Mouse (Mus musculus): Measurements from ENCODE around the gene S100a5. TPM values are rescaled to one million over a fixed set of nuclear protein-coding genes. Genes with fewer than 3 reads are reported as not detected.

S100a5 gene
- polyA plus RNA-seq (2016; fragmentation: Nextera tagmentation; extraction: Ambion mirVana) = not detected in 2 replicates

DNA sequence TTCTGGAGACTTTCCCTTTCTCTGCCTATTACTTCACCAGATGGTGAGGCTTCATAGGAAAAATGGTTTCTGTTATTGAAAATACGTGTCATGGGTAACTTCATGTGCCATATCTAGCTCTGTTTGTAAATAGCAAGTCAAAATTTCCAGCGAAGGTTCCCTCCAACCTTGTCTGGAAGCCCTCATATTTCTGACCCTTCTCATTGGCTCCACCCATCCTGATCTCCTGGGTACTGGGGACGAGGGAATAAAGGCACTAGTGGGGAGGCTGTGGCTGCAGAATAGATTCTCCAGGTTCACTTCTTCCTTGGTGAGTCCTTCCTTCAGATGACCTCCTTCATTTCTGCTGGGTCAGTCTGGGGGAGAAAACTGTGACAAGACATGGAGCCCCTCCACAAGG lies at the start of gene S100a5:
S100a5 (plus strand) TSS at position 301 of the 400 bp plus-strand sequence.
- Histone ChIP-seq H3K4me3 (no peak within 1 kb of the TSS), H3K9me3 (no peaks in the 10 kb centered on the region), H3K27me3 (replicated peaks; ENCODE audit: low read depth, poor library complexity, severe bottlenecking) (peaks cover 2% of the 10 kb centered on the region), H3K27ac (replicated peaks) (0 out of 2 replicates have a peak within 1 kb of the TSS, but pooled peaks have one; percentile 48), H3K4me1 (peaks cover 47% of the 10 kb centered on the region), H3K36me3 (replicated peaks) (no peaks in the 10 kb centered on the region)
- no peak for DNase-seq (ENCODE audit: low spot score)
- WGBS = 66% methylated on average over 3 of the region's 3 CpGs

DNA sequence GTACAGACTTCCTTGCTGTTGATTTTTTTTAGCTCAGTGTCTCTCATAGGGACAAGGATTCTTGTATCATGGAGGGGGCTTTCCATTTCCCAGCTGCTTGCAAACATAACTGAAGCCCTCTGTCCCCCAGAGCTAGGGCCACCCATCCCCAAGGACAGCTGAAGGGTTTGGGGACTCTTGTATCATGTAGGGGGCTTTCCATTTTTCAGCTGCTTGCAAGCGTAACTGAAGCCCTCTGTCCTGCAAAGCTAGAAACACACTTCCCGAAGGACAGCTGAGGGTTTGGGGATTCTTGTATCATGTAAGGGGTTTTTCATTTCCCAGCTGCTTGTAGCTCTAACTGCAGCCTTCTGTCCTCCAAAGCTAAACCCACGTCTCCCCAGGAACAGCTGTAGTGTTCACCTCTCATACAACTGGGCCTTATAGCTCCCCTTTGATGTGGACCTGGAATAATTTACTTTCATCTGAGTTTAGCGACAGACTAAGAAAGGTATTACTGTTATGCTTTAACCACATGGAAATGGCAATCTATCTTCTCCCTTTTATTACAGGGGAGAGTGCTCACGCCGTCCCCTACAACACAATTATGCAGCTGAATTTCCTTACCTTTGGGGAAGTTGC lies 48.2 kb upstream of the S100a5 start, which contains the start of gene S100a3:
S100a3 (plus strand) TSS at position 571 of the 621 bp plus-strand sequence.
- Histone ChIP-seq H3K4me1 (no peaks in the 10 kb centered on the region), H3K36me3 (replicated peaks) (no peaks in the 10 kb centered on the region), H3K27me3 (replicated peaks; ENCODE audit: low read depth, poor library complexity, severe bottlenecking) (no peaks in the 10 kb centered on the region), H3K27ac (replicated peaks) (no peak within 1 kb of the TSS), H3K9me3 (no peaks in the 10 kb centered on the region), H3K4me3 (no peak within 1 kb of the TSS)
- no peak for DNase-seq (ENCODE audit: low spot score)
- 84% methylated on average over 6 of the region's 6 CpGs for WGBS

DNA sequence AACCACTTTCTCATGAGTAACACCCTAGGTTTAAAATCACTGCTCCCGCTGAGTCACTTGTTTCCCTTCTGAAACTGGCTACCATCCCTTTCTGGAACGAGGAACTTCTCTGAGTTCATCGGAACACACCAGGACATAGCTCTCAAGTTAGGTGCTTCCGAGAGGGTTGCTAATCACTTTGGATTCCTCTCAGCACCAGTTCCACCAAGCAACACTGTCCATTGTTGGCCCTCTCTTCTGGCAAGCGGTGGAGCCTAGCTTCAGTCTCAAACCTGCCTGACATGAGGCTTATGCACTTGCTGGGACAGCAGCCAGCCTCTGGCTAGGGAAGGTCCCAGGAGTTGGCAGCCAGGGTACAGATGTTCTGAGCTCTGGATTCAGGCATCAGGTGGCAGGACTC lies 33.6 kb upstream of the S100a5 start:
- no peak for DNase-seq (ENCODE audit: low spot score)
- Histone ChIP-seq H3K36me3 (replicated peaks) (no peaks in the 10 kb centered on the region), H3K27me3 (replicated peaks; ENCODE audit: low read depth, poor library complexity, severe bottlenecking) (no peaks in the 10 kb centered on the region), H3K4me1 (no peaks in the 10 kb centered on the region; the same call in 1 of the 2 replicates), H3K27ac (replicated peaks) (no peak overlapping the region), H3K9me3 (no peaks in the 10 kb centered on the region), H3K4me3 (no peak overlapping the region)
- WGBS = 88% methylated on average over 5 of the region's 5 CpGs

DNA sequence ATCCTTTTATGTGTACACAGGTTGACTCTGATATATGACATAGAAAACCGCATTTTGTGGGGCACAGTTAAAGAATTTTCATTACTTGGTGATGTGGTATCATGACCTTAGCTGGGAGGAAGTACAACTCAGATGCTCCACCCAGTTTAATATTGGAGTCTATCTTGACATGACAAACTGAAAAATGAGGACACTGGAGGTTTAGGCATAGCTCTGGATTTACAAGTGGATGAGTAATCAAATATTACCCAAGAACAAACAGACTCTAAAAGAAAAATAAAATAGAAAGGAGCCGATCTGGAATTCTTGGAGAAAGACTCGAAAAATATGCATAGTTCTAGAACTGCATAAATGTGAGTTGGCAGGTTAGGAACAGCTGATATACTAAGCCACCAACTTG lies 33.0 kb upstream of the S100a5 start:
- no peak for DNase-seq (ENCODE audit: low spot score)
- no peak overlapping the region for H3K4me3 ChIP-seq
- no peaks in the 10 kb centered on the region for H3K9me3 ChIP-seq
- no peaks in the 10 kb centered on the region; the same call in 1 of the 2 replicates for H3K4me1 ChIP-seq
- no peaks in the 10 kb centered on the region for H3K36me3 ChIP-seq (replicated peaks)
- H3K27ac ChIP-seq (replicated peaks) = no peak overlapping the region
- WGBS = 86% methylated on average over 3 of the region's 3 CpGs
- H3K27me3 ChIP-seq (replicated peaks; ENCODE audit: low read depth, poor library complexity, severe bottlenecking) = no peaks in the 10 kb centered on the region

DNA sequence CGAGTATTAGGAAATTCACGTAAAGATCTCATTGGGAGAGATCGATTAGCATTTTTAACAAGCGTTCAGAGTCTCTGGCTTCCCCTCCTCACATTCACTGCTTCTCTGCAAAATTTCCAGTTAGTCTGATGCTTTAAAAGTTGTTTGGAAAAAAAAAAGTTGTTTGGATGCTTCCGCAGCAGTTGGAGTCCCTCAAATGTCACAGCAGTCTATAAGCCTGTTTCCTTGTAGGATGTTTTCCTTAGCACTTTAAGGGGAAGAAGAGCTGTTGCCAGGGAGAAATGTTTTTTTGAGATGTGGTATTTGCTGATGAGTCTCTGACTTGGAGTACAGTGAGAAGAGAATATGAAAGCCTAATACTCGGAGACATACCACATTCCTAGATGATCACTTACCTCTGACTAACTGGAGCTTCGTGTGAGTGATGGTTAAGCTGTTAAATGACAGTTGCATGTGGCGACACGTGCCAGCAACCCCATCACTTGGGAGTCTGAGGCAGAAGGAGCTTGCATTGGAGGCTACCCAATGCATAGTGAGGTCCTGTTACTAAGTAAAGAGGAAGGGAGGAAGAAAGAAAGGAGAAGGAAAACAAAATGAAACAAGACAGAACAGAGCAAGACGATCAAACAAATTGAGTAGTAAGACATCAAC lies 31.8 kb upstream of the S100a5 start:
- H3K27me3 ChIP-seq (replicated peaks; ENCODE audit: low read depth, poor library complexity, severe bottlenecking) = no peaks in the 10 kb centered on the region
- DNase-seq (ENCODE audit: low spot score) = no peak
- H3K9me3 ChIP-seq = no peaks in the 10 kb centered on the region
- no peak overlapping the region for H3K27ac ChIP-seq (replicated peaks)
- H3K36me3 ChIP-seq (replicated peaks) = no peaks in the 10 kb centered on the region
- H3K4me3 ChIP-seq = no peak overlapping the region
- WGBS = 78% methylated on average over 10 of the region's 10 CpGs
- no peaks in the 10 kb centered on the region; the same call in 1 of the 2 replicates for H3K4me1 ChIP-seq

DNA sequence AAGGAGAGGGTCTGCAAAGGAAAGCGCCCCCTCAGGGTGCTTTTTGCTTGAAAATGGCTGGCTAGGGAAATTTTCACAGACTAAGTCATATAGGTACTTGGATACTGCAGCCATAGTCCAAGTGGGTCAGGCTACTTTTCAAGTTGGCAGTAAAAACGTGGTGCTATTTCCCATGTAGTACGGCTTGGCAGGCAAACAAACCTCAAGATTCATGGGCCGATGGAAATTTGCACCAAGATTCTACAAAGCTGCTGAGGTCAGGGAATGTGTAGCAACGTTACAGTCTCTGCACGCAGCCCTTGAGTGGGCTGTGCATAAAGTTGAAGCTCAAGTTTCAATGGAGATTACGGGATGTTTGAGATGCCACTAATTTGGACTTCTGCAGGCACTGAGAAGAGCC lies 28.9 kb upstream of the S100a5 start:
- DNase-seq (ENCODE audit: low spot score) = no peak
- H3K4me1 ChIP-seq = peaks cover 2% of the 10 kb centered on the region; the same call in 1 of the 2 replicates
- 76% methylated on average over 7 of the region's 7 CpGs for WGBS
- H3K4me3 ChIP-seq = no peak overlapping the region
- no peak overlapping the region for H3K27ac ChIP-seq (replicated peaks)
- H3K9me3 ChIP-seq = no peaks in the 10 kb centered on the region
- H3K27me3 ChIP-seq (replicated peaks; ENCODE audit: low read depth, poor library complexity, severe bottlenecking) = no peaks in the 10 kb centered on the region
- no peaks in the 10 kb centered on the region for H3K36me3 ChIP-seq (replicated peaks)

DNA sequence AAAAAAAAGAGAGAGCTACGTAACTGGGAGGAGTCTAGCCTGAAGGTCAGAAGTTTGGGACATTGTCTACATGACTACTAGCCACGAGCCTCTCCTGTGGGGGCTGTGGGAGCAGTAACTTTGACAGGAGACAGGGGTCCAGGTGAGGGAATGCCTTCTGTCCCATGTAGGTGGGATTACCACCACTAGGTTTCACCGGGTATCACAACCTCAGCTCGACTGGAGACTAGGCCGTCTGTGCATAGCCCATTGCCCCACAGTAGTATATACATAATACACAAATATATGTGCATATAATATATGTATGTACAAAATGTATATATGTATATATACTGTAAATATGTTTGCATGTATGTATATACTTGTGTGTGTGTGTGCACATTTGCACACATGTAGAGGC lies 27.2 kb upstream of the S100a5 start:
- whole genome bisulfite sequencing = 94% methylated on average over 5 of the region's 5 CpGs

DNA sequence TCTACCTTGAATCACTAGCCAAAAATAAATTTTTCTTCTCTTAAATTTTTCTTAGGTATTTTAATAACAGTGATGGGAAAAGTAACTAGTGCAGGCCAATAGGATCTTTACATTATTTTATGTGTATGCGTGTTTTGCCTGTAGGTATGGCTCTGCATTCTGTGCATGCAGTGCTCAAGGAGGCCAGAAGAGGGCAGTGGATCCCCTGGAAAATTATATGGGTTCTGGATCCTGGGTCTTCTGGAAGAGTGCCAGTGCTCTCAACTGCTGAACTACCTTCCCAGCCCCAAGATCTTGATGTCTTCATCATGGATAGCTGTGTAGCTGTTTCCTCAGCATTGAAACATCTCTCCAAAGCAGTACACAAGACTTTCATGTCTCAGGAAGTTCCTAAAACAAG lies 26.2 kb upstream of the S100a5 start:
- Histone ChIP-seq H3K27ac (replicated peaks) (no peak overlapping the region), H3K9me3 (no peaks in the 10 kb centered on the region), H3K4me1 (peaks cover 2% of the 10 kb centered on the region; the same call in 1 of the 2 replicates), H3K4me3 (no peak overlapping the region), H3K36me3 (replicated peaks) (no peaks in the 10 kb centered on the region), H3K27me3 (replicated peaks; ENCODE audit: low read depth, poor library complexity, severe bottlenecking) (no peaks in the 10 kb centered on the region)
- no peak for DNase-seq (ENCODE audit: low spot score)
- WGBS = 95% methylated on average over 1 of the region's 1 CpGs

More for the DNA sequence above, 27.2 kb upstream of the S100a5 start:
- Histone ChIP-seq H3K27ac (replicated peaks) (no peak overlapping the region), H3K9me3 (no peaks in the 10 kb centered on the region), H3K4me1 (peaks cover 2% of the 10 kb centered on the region; the same call in 1 of the 2 replicates), H3K27me3 (replicated peaks; ENCODE audit: low read depth, poor library complexity, severe bottlenecking) (no peaks in the 10 kb centered on the region), H3K36me3 (replicated peaks) (no peaks in the 10 kb centered on the region), H3K4me3 (no peak overlapping the region)
- DNase-seq (ENCODE audit: low spot score) = no peak

DNA sequence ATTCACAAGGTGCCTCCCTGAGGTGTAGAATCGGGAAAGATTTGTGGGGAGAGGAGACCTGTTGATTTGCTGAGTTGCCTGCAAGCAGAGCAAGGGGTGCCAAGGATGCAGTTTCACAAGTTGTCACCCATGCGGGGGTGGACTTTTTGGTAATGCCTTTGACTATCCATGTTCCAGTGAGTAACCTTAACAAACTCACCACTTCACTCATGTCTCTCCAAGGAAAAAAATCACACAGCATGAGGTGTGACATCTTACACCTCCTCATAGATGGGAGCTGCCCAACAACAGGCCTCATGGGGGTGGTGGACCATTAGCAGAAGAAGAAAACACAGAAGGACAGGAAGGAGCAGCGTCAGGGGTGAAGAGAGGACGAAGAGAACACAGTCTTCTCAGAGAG lies 25.8 kb upstream of the S100a5 start:
- no peaks in the 10 kb centered on the region for H3K9me3 ChIP-seq
- 89% methylated on average over 4 of the region's 4 CpGs for WGBS
- no peak for DNase-seq (ENCODE audit: low spot score)
- H3K27me3 ChIP-seq (replicated peaks; ENCODE audit: low read depth, poor library complexity, severe bottlenecking) = no peaks in the 10 kb centered on the region
- H3K36me3 ChIP-seq (replicated peaks) = no peaks in the 10 kb centered on the region
- no peak overlapping the region for H3K4me3 ChIP-seq
- H3K4me1 ChIP-seq = peaks cover 2% of the 10 kb centered on the region; the same call in 1 of the 2 replicates
- no peak overlapping the region for H3K27ac ChIP-seq (replicated peaks)

DNA sequence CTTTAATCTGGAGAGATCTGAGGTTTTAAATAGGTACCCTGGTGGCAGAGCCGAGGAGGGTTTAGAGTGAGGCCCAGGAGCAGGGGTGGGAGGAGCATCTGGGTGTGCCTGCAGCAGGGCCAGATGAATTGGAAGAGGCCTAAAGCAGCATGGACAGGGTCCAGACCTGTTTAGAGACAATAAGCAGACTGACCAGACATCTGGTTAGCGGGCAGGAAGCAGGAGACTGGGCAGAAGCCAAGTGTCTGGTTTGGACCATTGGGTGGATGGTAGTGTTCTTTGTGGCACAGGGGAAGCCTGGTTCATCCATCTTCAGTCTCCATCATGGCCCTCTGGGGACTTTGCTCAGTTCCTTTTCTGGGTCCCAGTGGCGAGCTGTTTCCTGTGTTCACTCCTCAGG lies 24.4 kb upstream of the S100a5 start:
- no peak overlapping the region for H3K27ac ChIP-seq (replicated peaks)
- no peaks in the 10 kb centered on the region for H3K9me3 ChIP-seq
- H3K4me3 ChIP-seq = no peak overlapping the region
- no peaks in the 10 kb centered on the region for H3K27me3 ChIP-seq (replicated peaks; ENCODE audit: low read depth, poor library complexity, severe bottlenecking)
- H3K36me3 ChIP-seq (replicated peaks) = no peaks in the 10 kb centered on the region
- H3K4me1 ChIP-seq = peaks cover 2% of the 10 kb centered on the region; the same call in 1 of the 2 replicates
- no peak for DNase-seq (ENCODE audit: low spot score)
- 58% methylated on average over 3 of the region's 3 CpGs for WGBS

DNA sequence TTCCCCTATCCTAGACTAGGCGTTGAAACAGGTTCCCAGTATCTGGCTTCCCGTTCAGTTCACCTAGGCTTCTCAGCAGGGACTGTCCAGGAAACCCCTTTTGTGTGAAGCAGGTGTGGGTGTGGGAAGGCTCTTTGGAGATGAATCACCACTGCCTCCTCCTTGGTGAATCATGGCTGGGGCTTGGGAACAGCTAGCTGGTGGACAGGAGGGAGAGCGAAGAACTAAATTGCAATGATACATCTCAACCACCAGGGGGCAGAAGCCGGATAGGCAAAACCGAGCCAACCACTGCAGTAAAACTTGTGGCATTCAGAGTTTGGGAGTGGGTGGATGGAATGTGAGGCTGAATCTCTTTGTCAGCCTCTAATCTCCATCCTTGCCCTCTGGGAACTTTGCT lies 22.7 kb upstream of the S100a5 start:
- Histone ChIP-seq H3K9me3 (no peaks in the 10 kb centered on the region), H3K27me3 (replicated peaks; ENCODE audit: low read depth, poor library complexity, severe bottlenecking) (no peaks in the 10 kb centered on the region), H3K36me3 (replicated peaks) (no peaks in the 10 kb centered on the region), H3K27ac (replicated peaks) (no peak overlapping the region), H3K4me3 (no peak overlapping the region), H3K4me1 (peaks cover 12% of the 10 kb centered on the region; the same call in 1 of the 2 replicates)
- peak; percentile 75 for DNase-seq (ENCODE audit: low spot score)
- 32% methylated on average over 5 of the region's 5 CpGs for WGBS

DNA sequence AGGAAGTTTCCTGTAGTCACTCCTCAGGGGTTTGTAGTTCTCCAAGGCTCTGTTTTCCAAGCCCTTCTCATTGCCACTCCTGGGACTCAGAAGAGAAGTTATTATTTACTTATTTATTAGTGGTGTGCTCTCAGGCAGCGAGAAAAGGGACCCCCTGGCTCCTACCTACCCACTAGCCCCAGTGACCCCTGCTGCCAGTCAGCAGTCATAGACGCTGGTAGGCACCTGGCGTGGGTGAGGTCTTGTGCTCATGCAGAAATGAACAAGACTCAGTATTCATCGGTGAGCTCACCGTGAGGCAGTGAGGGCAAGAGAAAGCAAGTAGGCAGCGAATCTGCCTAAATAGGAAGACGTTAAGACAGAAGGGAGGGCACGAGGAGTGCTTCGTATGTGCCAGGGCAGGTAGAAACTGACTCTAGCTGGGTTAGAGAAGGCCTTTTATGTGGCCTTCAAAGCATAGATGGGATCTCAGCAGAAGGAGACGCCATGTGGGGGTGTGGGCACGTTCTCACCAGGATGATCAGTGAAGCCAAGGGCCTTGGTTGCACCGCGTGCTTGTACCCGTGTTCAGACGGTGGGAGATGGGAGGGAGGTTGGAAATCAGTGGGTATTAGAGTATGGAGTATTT lies 22.2 kb upstream of the S100a5 start:
- Histone ChIP-seq H3K27me3 (replicated peaks; ENCODE audit: low read depth, poor library complexity, severe bottlenecking) (no peaks in the 10 kb centered on the region), H3K4me1 (peaks cover 12% of the 10 kb centered on the region; the same call in 1 of the 2 replicates), H3K4me3 (no peak overlapping the region), H3K9me3 (no peaks in the 10 kb centered on the region), H3K27ac (replicated peaks) (no peak overlapping the region; the same call in 1 of the 2 replicates), H3K36me3 (replicated peaks) (no peaks in the 10 kb centered on the region)
- no peak for DNase-seq (ENCODE audit: low spot score)
- 82% methylated on average over 15 of the region's 15 CpGs for WGBS

Measured in embryonic facial prominence, embryonic 10.5 days (tissue).